ENCODE assay signal across 7 mouse cellular contexts in genomic region chr19:10038910-10039309, GRCm38 (mm10). TPM values are rescaled to one million over a fixed set of nuclear protein-coding genes. Genes with fewer than 3 reads are reported as not detected.
DNase-seq lines count a peak whose midpoint lies in the region; ATAC-seq lines count a peak whose summit lies in the region.

No protein-coding gene starts in this region.

- H3K27ac ChIP-seq in neural tube, embryonic 13.5 days (replicated peaks) = 0 out of 2 replicates have a peak overlapping the region, but pooled peaks have one; percentile 1
- H3K27ac ChIP-seq in neural tube, embryonic 15.5 days (replicated peaks) = no peak overlapping the region
- peak overlapping the region; percentile 84 for H3K27ac ChIP-seq in heart, embryonic 11.5 days (ENCODE audit: low read depth, low read length)
- H3K27ac ChIP-seq in stomach, embryonic 16.5 days (ENCODE audit: low read length) = peak overlapping the region; percentile 54

- no peak overlapping the region for H3K4me2 ChIP-seq in neural tube, embryonic 13.5 days
- H3K4me2 ChIP-seq in neural tube, embryonic 15.5 days = no peak overlapping the region
- H3K4me2 ChIP-seq in heart, embryonic 11.5 days = peak overlapping the region; percentile 23
- H3K4me2 ChIP-seq in stomach, embryonic 16.5 days (ENCODE audit: low read depth, low read length) = no peak overlapping the region

- no peak overlapping the region for H3K9ac ChIP-seq in neural tube, embryonic 13.5 days
- no peak overlapping the region for H3K9ac ChIP-seq in neural tube, embryonic 15.5 days (replicated peaks)
- H3K9ac ChIP-seq in heart, embryonic 11.5 days (ENCODE audit: low read depth, low read length) = 0 out of 2 replicates have a peak overlapping the region, but pooled peaks have one; percentile 40
- 0 out of 2 replicates have a peak overlapping the region, but pooled peaks have one; percentile 28 for H3K9ac ChIP-seq in stomach, embryonic 16.5 days (ENCODE audit: low read length)

- ATAC-seq in neural tube, embryonic 13.5 days (ENCODE audit: low read depth) = no peak
- ATAC-seq in neural tube, embryonic 15.5 days (ENCODE audit: low FRiP score) = no peak
- no peak for ATAC-seq in heart, embryonic 11.5 days (replicated peaks; ENCODE audit: insufficient number of reproducible peaks, low FRiP score, low TSS enrichment)
- ATAC-seq in stomach, embryonic 16.5 days (ENCODE audit: insufficient read depth, low FRiP score) = no peak

- no peak overlapping the region for H3K4me3 ChIP-seq in neural tube, embryonic 13.5 days
- no peak overlapping the region for H3K4me3 ChIP-seq in neural tube, embryonic 15.5 days (replicated peaks)
- no peak overlapping the region for H3K4me3 ChIP-seq in heart, embryonic 11.5 days (ENCODE audit: low read depth, low read length)
- H3K4me3 ChIP-seq in stomach, embryonic 16.5 days (replicated peaks; ENCODE audit: low read length) = no peak overlapping the region

- no peaks in the 10 kb centered on the region; the same call in 1 of the 2 replicates for H3K27me3 ChIP-seq in neural tube, embryonic 13.5 days
- H3K27me3 ChIP-seq in neural tube, embryonic 15.5 days (replicated peaks) = no peaks in the 10 kb centered on the region
- H3K27me3 ChIP-seq in heart, embryonic 11.5 days (ENCODE audit: control insufficient read depth, insufficient read depth, low read length) = no peaks in the 10 kb centered on the region
- no peaks in the 10 kb centered on the region for H3K27me3 ChIP-seq in stomach, embryonic 16.5 days (ENCODE audit: control insufficient read depth, insufficient read depth, low read length)

- peaks cover 33% of the 10 kb centered on the region for H3K4me1 ChIP-seq in neural tube, embryonic 13.5 days (replicated peaks)
- H3K4me1 ChIP-seq in neural tube, embryonic 15.5 days = peaks cover 34% of the 10 kb centered on the region
- H3K4me1 ChIP-seq in heart, embryonic 11.5 days (ENCODE audit: control insufficient read depth, insufficient read depth, low read length) = peaks cover 35% of the 10 kb centered on the region
- H3K4me1 ChIP-seq in stomach, embryonic 16.5 days (ENCODE audit: control insufficient read depth, insufficient read depth, low read length) = peaks cover 38% of the 10 kb centered on the region

- H3K9me3 ChIP-seq in neural tube, embryonic 13.5 days = no peaks in the 10 kb centered on the region
- H3K9me3 ChIP-seq in neural tube, embryonic 15.5 days (replicated peaks) = no peaks in the 10 kb centered on the region
- no peaks in the 10 kb centered on the region for H3K9me3 ChIP-seq in heart, embryonic 11.5 days (replicated peaks; ENCODE audit: control insufficient read depth, low read length)
- no peaks in the 10 kb centered on the region for H3K9me3 ChIP-seq in stomach, embryonic 16.5 days (replicated peaks; ENCODE audit: control insufficient read depth, low read length)

- 25% methylated on average over 3 of the region's 3 CpGs for WGBS in neural tube, embryonic 13.5 days
- 24% methylated on average over 3 of the region's 3 CpGs for WGBS in neural tube, embryonic 15.5 days
- WGBS in heart, embryonic 11.5 days (ENCODE audit: insufficient replicate concordance) = 16% methylated on average over 3 of the region's 3 CpGs
- WGBS in stomach, embryonic 16.5 days = 15% methylated on average over 3 of the region's 3 CpGs

- DNase-seq in kidney, postnatal 10 days = peak; percentile 79
- no peak for DNase-seq in frontal cortex, postnatal 10 days (ENCODE audit: low spot score in 2 of 2)
- DNase-seq in gastrocnemius, postnatal 10 days = no peak

- H3K36me3 ChIP-seq in neural tube, embryonic 13.5 days = no peaks in the 10 kb centered on the region
- no peaks in the 10 kb centered on the region for H3K36me3 ChIP-seq in neural tube, embryonic 15.5 days
- H3K36me3 ChIP-seq in heart, embryonic 11.5 days (ENCODE audit: control insufficient read depth, insufficient read depth, low read length) = peaks cover 3% of the 10 kb centered on the region; the same call in 1 of the 2 replicates
- no peaks in the 10 kb centered on the region for H3K36me3 ChIP-seq in stomach, embryonic 16.5 days (ENCODE audit: control insufficient read depth, insufficient read depth, low read length)

RNA-seq across cellular contexts. Expression of gene Fads3, which starts 2.5 kb away (rescaled TPM):
- 18.8 and 19.1 TPM in 2 replicates for polyA plus RNA-seq in neural tube, embryonic 13.5 days (2015; fragmentation: Nextera tagmentation; extraction: Ambion mirVana)
- polyA plus RNA-seq in neural tube, embryonic 15.5 days (2015; fragmentation: Nextera tagmentation; extraction: Ambion mirVana) = 30.3 and 32.3 TPM in 2 replicates
- 15.8 and 17.9 TPM in 2 replicates for polyA plus RNA-seq in heart, embryonic 11.5 days (2014; fragmentation: Nextera tagmentation; extraction: Ambion mirVana)
- polyA plus RNA-seq in stomach, embryonic 16.5 days (2015; fragmentation: Nextera tagmentation; extraction: Ambion mirVana) = 18.9 and 22.5 TPM in 2 replicates
- 1 to 10 TPM; 8.7 to 9.1 TPM for total RNA-seq in gastrocnemius, postnatal 10 days (2021)

RNA-seq across cellular contexts. Expression of gene Rab3il1, which starts 37.4 kb away (rescaled TPM):
- 25.2 and 26.2 TPM in 2 replicates for polyA plus RNA-seq in neural tube, embryonic 13.5 days (2015; fragmentation: Nextera tagmentation; extraction: Ambion mirVana)
- polyA plus RNA-seq in neural tube, embryonic 15.5 days (2015; fragmentation: Nextera tagmentation; extraction: Ambion mirVana) = 21.4 and 22.5 TPM in 2 replicates
- 50.8 and 54.0 TPM in 2 replicates for polyA plus RNA-seq in heart, embryonic 11.5 days (2014; fragmentation: Nextera tagmentation; extraction: Ambion mirVana)
- 33.7 and 38.1 TPM in 2 replicates for polyA plus RNA-seq in stomach, embryonic 16.5 days (2015; fragmentation: Nextera tagmentation; extraction: Ambion mirVana)
- 10 to 100 TPM; 15.0 to 18.9 TPM for total RNA-seq in gastrocnemius, postnatal 10 days (2021)

RNA-seq across cellular contexts. Expression of gene Best1, which starts 37.5 kb away (rescaled TPM):
- 1.0 and 1.5 TPM in 2 replicates for polyA plus RNA-seq in neural tube, embryonic 13.5 days (2015; fragmentation: Nextera tagmentation; extraction: Ambion mirVana)
- polyA plus RNA-seq in neural tube, embryonic 15.5 days (2015; fragmentation: Nextera tagmentation; extraction: Ambion mirVana) = 2.1 and 2.3 TPM in 2 replicates
- 0.10 and 0.41 TPM in 2 replicates for polyA plus RNA-seq in heart, embryonic 11.5 days (2014; fragmentation: Nextera tagmentation; extraction: Ambion mirVana)
- polyA plus RNA-seq in stomach, embryonic 16.5 days (2015; fragmentation: Nextera tagmentation; extraction: Ambion mirVana) = 0.61 and 0.64 TPM in 2 replicates
- 1 to 10 TPM in 1 of 2 experiments, under 1 TPM in 1; 0.59 to 1.1 TPM for total RNA-seq in gastrocnemius, postnatal 10 days (2021)

RNA-seq across cellular contexts. Expression of gene Fth1, which starts 58.5 kb away (rescaled TPM):
- polyA plus RNA-seq in neural tube, embryonic 13.5 days (2015; fragmentation: Nextera tagmentation; extraction: Ambion mirVana) = 1,616 and 1,651 TPM in 2 replicates
- 1,798 and 1,858 TPM in 2 replicates for polyA plus RNA-seq in neural tube, embryonic 15.5 days (2015; fragmentation: Nextera tagmentation; extraction: Ambion mirVana)
- 1,994 and 2,294 TPM in 2 replicates for polyA plus RNA-seq in heart, embryonic 11.5 days (2014; fragmentation: Nextera tagmentation; extraction: Ambion mirVana)
- 1,902 and 2,108 TPM in 2 replicates for polyA plus RNA-seq in stomach, embryonic 16.5 days (2015; fragmentation: Nextera tagmentation; extraction: Ambion mirVana)
- 1,000 to 10,000 TPM; 2,152 to 2,273 TPM for total RNA-seq in gastrocnemius, postnatal 10 days (2021)

Comparison
In these comparisons a context has a peak if more than half of its experiments do, and no peak if none do; other contexts are left out.
1. H3K9ac ChIP-seq: peak in heart, embryonic 11.5 days (single experiment) and stomach, embryonic 16.5 days (single experiment); none in neural tube, embryonic 13.5 days (single experiment) and neural tube, embryonic 15.5 days (single experiment).